ENCODE assay signal across 9 mouse cellular contexts in the genomic region with DNA sequence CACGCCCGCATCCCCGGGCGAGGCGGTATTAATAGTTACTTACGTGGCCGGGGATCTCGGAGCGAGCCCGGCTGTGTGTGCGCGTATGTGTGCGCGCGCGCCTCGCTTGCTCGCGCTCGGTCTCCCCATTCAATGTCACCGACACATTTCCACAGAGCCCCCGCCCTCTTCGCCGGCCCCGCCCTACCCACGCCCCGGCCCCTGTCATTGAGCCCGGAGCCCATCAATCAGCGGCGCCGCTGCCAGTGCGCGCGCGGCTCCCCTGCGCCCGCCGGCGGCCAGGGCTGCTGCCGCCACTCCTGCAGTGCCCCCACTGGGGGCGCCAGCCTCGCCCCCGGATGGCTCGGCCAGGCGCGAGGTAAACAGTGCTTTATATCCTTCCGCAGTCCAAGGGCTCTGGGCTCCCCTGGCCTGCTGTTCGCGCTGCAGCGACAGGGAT. TPM values are rescaled to one million over a fixed set of nuclear protein-coding genes. Genes with fewer than 3 reads are reported as not detected.
DNase-seq lines count a peak whose midpoint lies in the region; ATAC-seq and TF ChIP-seq lines count a peak whose summit lies in the region.
"Had no signal": no experiment of that assay in that cellular context is flagged by ENCODE, and none has a peak within 500 bp of the region (broad histone marks: within the 10 kb centered on the region; RNA-seq: fewer than 3 reads in every experiment).

Gene Trib2, minus strand, starts transcription at position 183 of the 439 bp plus-strand sequence.

- H3K27me3 ChIP-seq in embryonic facial prominence, embryonic 14.5 days (replicated peaks; ENCODE audit: control insufficient read depth, insufficient read depth, low read length) = no peaks in the 10 kb centered on the region
- no peaks in the 10 kb centered on the region for H3K27me3 ChIP-seq in limb, embryonic 15.5 days
- H3K27me3 ChIP-seq in midbrain, postnatal 0 days (ENCODE audit: insufficient read depth, low read length) = no peaks in the 10 kb centered on the region

- TF ChIP-seq CTCF in midbrain, postnatal 0 days (IDR thresholded peaks at IDR 0.05) = peak; percentile 67

- H3K9me3 ChIP-seq in embryonic facial prominence, embryonic 14.5 days (ENCODE audit: control insufficient read depth, low read length) = no peaks in the 10 kb centered on the region
- no peaks in the 10 kb centered on the region for H3K9me3 ChIP-seq in limb, embryonic 15.5 days
- no peaks in the 10 kb centered on the region for H3K9me3 ChIP-seq in midbrain, postnatal 0 days (ENCODE audit: low read length)

- peak within 1 kb of the TSS; percentile 98 for H3K27ac ChIP-seq in embryonic facial prominence, embryonic 14.5 days (replicated peaks; ENCODE audit: low read depth, low read length)
- peak within 1 kb of the TSS; percentile 94 for H3K27ac ChIP-seq in limb, embryonic 15.5 days
- peak within 1 kb of the TSS; percentile 94 for H3K27ac ChIP-seq in midbrain, postnatal 0 days (ENCODE audit: low read depth, low read length)

- peak within 1 kb of the TSS; percentile 90 for H3K9ac ChIP-seq in embryonic facial prominence, embryonic 14.5 days (ENCODE audit: low read depth, low read length)
- peak within 1 kb of the TSS; percentile 88 for H3K9ac ChIP-seq in limb, embryonic 15.5 days
- peak within 1 kb of the TSS; percentile 90 for H3K9ac ChIP-seq in midbrain, postnatal 0 days (replicated peaks; ENCODE audit: low read length, poor library complexity, severe bottlenecking)

- H3K4me2 ChIP-seq in embryonic facial prominence, embryonic 14.5 days (ENCODE audit: low read depth, low read length) = peak within 1 kb of the TSS; percentile 77
- H3K4me2 ChIP-seq in limb, embryonic 15.5 days = peak within 1 kb of the TSS; percentile 76
- peak within 1 kb of the TSS; percentile 66 for H3K4me2 ChIP-seq in midbrain, postnatal 0 days (ENCODE audit: low read depth, low read length, poor library complexity, severe bottlenecking)

- H3K4me3 ChIP-seq in embryonic facial prominence, embryonic 14.5 days (ENCODE audit: low read depth, low read length) = peak within 1 kb of the TSS; percentile 70
- H3K4me3 ChIP-seq in limb, embryonic 15.5 days = peak within 1 kb of the TSS; percentile 69
- H3K4me3 ChIP-seq in midbrain, postnatal 0 days (ENCODE audit: low read depth, low read length) = peak within 1 kb of the TSS; percentile 95

- H3K36me3 ChIP-seq in embryonic facial prominence, embryonic 14.5 days (ENCODE audit: control insufficient read depth, insufficient read depth, low read length) = no peaks in the 10 kb centered on the region
- no peaks in the 10 kb centered on the region for H3K36me3 ChIP-seq in limb, embryonic 15.5 days
- H3K36me3 ChIP-seq in midbrain, postnatal 0 days (ENCODE audit: insufficient read depth, low read length) = no peaks in the 10 kb centered on the region
- H3K36me3 ChIP-seq: G1E had no signal

- ATAC-seq in embryonic facial prominence, embryonic 14.5 days (ENCODE audit: low read depth) = peak; percentile 92
- ATAC-seq in limb, embryonic 15.5 days (ENCODE audit: insufficient number of reproducible peaks, low FRiP score, low TSS enrichment, low read depth) = peak; percentile 92
- peak; percentile 91 for ATAC-seq in midbrain, postnatal 0 days (ENCODE audit: low FRiP score)

- peak; percentile 90 for DNase-seq in 3T3-L1 (ENCODE audit: low read depth, low spot score)
- peak; percentile 76 to 77 for DNase-seq in adrenal gland, postnatal 4 days (ENCODE audit: low spot score in 2 of 2)
- peak; percentile 97 for DNase-seq in embryonic facial prominence, embryonic 14.5 days (ENCODE audit: low spot score)
- DNase-seq in heart, adult 8-10 months (ENCODE audit: low spot score) = peak; percentile 91
- DNase-seq in kidney, adult 8-10 months = peak; percentile 93
- peak; percentile 96 for DNase-seq in midbrain, postnatal 0 days (ENCODE audit: low spot score)
- DNase-seq in spleen, postnatal 14 days (ENCODE audit: low spot score in 2 of 2) = peak; percentile 75 to 83

- peaks cover 10% of the 10 kb centered on the region for H3K4me1 ChIP-seq in embryonic facial prominence, embryonic 14.5 days (ENCODE audit: control insufficient read depth, insufficient read depth, low read length)
- H3K4me1 ChIP-seq in limb, embryonic 15.5 days = peaks cover 13% of the 10 kb centered on the region
- H3K4me1 ChIP-seq in midbrain, postnatal 0 days (ENCODE audit: insufficient read depth, low read length) = no peaks in the 10 kb centered on the region

- WGBS in embryonic facial prominence, embryonic 14.5 days = under 1% methylated on average over 33 of the region's 50 CpGs
- under 1% methylated on average over 50 of the region's 50 CpGs for WGBS in limb, embryonic 15.5 days
- WGBS in midbrain, postnatal 0 days = under 1% methylated on average over 49 of the region's 50 CpGs

RNA-seq across cellular contexts. Expression of gene Trib2, which starts in this region (rescaled TPM):
- 10 to 100 TPM; 25.6 to 27.4 TPM for total RNA-seq in adrenal gland, postnatal 4 days (2021)
- 62.0 and 67.3 TPM in 2 replicates for polyA plus RNA-seq in embryonic facial prominence, embryonic 14.5 days (2014; fragmentation: Nextera tagmentation; extraction: Ambion mirVana)
- 10 to 100 TPM; 21.9 to 36.3 (median 30.1) TPM for total RNA-seq in heart, adult 8-10 months (2022)
- polyA plus RNA-seq in limb, embryonic 15.5 days (2015; fragmentation: Nextera tagmentation; extraction: Ambion mirVana) = 51.7 and 55.5 TPM in 2 replicates
- total RNA-seq in midbrain, postnatal 0 days (2014; rRNA removed) = 185 and 189 TPM in 2 replicates
- 110 and 112 TPM in 2 replicates for polyA plus RNA-seq in midbrain, postnatal 0 days (2015; fragmentation: Nextera tagmentation; extraction: Ambion mirVana)
- polyA plus RNA-seq: G1E had no signal

Comparison
In these comparisons a context has a peak if more than half of its experiments do, and no peak if none do; other contexts are left out.
1. Peak in every context shown above with its lines: DNase-seq, ATAC-seq, H3K4me3 ChIP-seq and H3K27ac ChIP-seq.